Mouse (Mus musculus) olfactory bulb, adult 2 months (tissue): Measurements from ENCODE around the gene Fcgr3. TPM values are rescaled to one million over a fixed set of nuclear protein-coding genes. Genes with fewer than 3 reads are reported as not detected.
A peak's percentile ranks its signal among the peaks of the same experiment; 100 is the strongest.

Experiments
- H3K27ac ChIP-seq: fragments of 200-500 bp; 2 replicates; pipeline ENCODE4 v1.5.1; 2012; ENCODE audit warnings: low read depth, low read length; ENCODE audit not compliant: insufficient read depth
- H3K4me1 ChIP-seq: fragments of 200-500 bp; 2 replicates; pipeline ENCODE4 v1.6.1; 2012; ENCODE audit warnings: low read length; ENCODE audit not compliant: control insufficient read depth, insufficient read depth
- H3K4me3 ChIP-seq: fragments of 200-500 bp; 2 replicates; pipeline ENCODE4 v1.5.1; 2012; ENCODE audit warnings: mild to moderate bottlenecking, low read depth, low read length, moderate library complexity; ENCODE audit not compliant: insufficient read depth
- CTCF ChIP-seq: fragments of 200-500 bp; IDR thresholded peaks from 2 replicates; pipeline ENCODE4 v1.5.1; 2012; ENCODE audit warnings: low read depth, mild to moderate bottlenecking, low read length, moderate library complexity; ENCODE audit not compliant: insufficient read depth
- POLR2A ChIP-seq: fragments of 200-500 bp; IDR thresholded peaks from 2 replicates; pipeline ENCODE4 v1.6.1; 2012; ENCODE audit warnings: mild to moderate bottlenecking, low read depth, low read length, moderate library complexity; ENCODE audit not compliant: insufficient read depth
- WGBS: fragments of 180-500 bp; shearing (Covaris S2); methylation state at CpG from one replicate; pipeline ENCODE4 v1.1.7; 2018; 5-methylcytosine and 5-hydroxymethylcytosine counted together
- polyA plus RNA-seq: library from polyadenylated mRNA; stranded (reverse); fragments of >200 nt; gene quantifications from 2 replicates; pipeline ENCODE4 v1.2.4, GENCODE M21; 2012; ENCODE audit warnings: low replicate concordance; ENCODE audit not compliant: missing spikeins, insufficient read depth, insufficient read length

Fcgr3 gene
- polyA plus RNA-seq, 1 experiment = not detected

DNA sequence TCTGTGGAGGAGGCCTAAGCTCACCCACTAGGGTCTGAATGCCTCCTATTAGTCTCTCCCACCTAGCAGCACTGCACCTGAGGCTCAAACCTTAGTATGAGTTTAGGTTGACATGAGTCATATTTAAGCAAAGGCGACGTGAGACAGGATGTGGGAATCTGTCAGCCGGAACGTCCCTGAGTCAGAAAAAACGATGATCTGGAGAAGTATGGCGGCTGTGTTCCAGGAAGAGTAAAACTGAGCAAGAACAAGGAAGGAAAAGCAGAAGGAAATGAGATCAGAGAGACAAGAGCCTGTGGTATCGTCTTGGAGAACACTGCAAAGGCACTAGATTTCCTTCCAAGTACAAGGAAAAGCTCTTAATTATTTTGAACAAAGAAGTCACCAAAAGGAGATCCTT, 14.0 kb downstream of the Fcgr3 start:
- H3K27ac ChIP-seq = no peak overlapping the region
- no peak for TF ChIP-seq POLR2A
- no peak for TF ChIP-seq CTCF
- H3K4me3 ChIP-seq = no peak overlapping the region
- WGBS = 93% methylated on average over 7 of the region's 7 CpGs
- no peaks in the 10 kb centered on the region for H3K4me1 ChIP-seq

DNA sequence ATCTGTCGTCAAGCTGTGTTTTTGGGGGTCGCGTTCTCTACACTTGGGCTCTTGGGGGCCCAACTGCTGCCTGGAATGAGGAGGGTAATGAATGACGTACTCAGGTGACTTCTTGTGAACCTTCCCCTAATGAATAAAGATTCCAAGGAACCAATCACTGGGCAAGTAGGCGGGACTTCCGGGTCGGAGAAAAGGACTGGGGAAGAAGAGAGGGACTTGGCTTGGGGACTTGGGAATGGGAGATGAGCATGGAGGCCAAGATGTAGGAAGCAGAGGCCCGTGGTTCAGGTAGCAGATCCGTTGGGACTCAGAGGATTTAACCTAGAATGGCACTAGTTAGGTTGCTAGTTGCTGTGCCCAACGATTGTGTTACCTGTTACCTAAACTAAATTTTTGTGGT, 15.5 kb downstream of the Fcgr3 start:
- 49% methylated on average over 10 of the region's 10 CpGs for WGBS
- TF ChIP-seq POLR2A (no peak), CTCF (no peak)
- Histone ChIP-seq H3K4me1 (no peaks in the 10 kb centered on the region), H3K27ac (no peak overlapping the region), H3K4me3 (no peak overlapping the region)

DNA sequence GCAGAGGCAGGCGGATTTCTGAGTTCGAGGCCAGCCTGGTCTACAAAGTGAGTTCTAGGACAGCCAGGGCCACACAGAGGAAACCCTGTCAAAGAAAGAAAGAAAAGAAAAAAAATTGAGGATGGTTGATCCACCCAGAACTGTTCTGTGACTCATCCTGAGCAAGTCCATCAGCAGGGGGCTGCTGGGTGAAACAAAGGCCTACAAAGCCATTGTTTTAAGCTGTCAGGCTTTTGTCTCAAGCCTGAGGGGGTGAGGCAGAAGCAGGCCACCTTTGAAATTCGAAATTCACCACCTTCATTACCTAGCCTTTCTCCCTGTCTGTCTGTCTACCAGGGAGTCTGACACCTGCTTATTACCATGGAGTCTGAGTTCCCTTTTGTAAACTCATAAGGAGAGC, 18.2 kb downstream of the Fcgr3 start:
- no peak overlapping the region for H3K27ac ChIP-seq
- no peak overlapping the region for H3K4me3 ChIP-seq
- H3K4me1 ChIP-seq = no peaks in the 10 kb centered on the region
- WGBS = 72% methylated on average over 3 of the region's 3 CpGs
- TF ChIP-seq POLR2A (no peak), CTCF (no peak)

DNA sequence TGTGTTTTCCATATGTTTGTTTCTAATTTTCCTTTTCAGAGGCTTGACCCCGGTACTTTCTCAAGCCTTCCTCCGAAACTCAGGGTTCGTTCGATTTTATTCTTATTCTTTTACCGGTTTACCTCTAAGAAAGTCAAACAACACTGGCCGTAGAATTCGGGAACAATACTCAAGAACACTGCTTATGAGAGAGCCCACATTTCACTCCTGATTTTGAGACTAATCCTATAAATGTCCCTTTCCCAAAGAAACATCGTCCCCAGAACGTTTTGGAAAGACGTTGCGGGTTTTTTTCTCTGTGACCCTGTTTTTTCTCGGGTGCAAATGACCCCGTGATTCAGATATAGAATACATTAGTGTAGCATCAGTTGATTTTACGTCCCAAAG, 19.7 kb downstream of the Fcgr3 start:
- WGBS = 4% methylated on average over 14 of the region's 14 CpGs
- Histone ChIP-seq H3K4me3 (peak overlapping the region; percentile 82), H3K27ac (no peak overlapping the region), H3K4me1 (0 out of 2 replicates have a peak, but pooled peaks cover 2% of the 10 kb centered on the region)
- TF ChIP-seq CTCF (no peak), POLR2A (no peak)

DNA sequence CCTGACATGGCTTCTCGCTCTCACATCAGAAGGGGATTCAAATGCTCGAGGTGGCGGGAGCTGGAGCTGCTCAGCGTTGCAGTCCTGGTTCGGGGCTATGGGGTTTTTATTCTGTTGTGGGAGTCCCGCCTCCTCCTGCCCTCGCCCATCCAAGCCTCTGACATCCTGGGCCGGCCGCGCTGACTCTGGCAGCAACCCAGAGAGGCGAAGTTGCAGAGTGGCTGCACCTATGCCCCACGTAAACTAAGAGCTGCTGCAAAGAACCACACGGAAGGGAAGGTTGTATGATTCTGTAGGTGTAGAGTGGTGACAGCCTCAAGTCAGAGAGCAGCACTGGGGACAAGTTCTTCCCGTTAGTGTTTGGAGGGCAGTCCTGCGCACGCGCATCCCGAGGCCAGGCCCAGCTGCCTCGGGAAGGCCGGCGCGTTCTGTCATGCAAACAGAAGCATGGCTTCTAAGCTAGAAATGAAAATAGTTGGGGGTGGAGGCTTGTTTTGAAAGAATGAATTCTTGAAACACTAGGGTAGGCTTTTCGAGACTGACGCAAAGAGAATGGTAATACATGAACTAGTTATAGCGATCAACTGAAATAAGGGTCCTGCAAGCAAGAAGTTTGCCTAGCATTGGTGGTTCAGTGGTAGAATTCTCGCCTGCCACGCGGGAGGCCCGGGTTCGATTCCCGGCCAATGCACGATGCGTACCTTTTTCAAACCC, 20.2 kb downstream of the Fcgr3 start:
- H3K27ac ChIP-seq = peak overlapping the region; percentile 76
- peak overlapping the region; percentile 82 for H3K4me3 ChIP-seq
- WGBS = under 1% methylated on average over 33 of the region's 33 CpGs
- H3K4me1 ChIP-seq = 0 out of 2 replicates have a peak, but pooled peaks cover 2% of the 10 kb centered on the region
- TF ChIP-seq POLR2A (no peak), CTCF (no peak)

DNA sequence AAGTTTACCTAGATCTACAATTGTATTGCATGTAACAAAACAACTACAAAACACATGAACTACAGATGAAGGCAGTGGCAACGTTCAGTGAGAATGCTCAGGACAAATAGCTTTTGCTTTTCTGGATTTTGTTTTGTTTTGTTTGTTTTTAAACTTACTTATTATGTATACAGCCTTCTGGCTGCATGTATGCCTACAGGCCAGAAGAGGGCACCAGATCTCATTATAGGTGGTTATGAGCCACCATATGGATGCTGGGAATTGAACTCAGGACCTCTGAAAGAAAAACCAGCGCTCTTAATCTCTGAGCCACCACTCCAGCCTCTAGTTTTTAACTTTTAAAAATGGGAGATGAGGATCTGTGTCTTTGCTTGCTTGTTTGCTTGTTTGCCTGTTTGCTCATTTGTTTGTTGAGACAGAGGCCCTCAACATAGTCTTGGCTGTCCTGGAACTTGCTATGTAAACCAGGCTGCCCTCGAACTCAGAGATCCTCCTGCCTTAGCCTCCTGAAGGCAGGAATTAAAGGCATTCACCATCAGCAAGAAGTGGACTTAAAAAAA, 21.1 kb downstream of the Fcgr3 start:
- WGBS = 60% methylated on average over 3 of the region's 3 CpGs
- TF ChIP-seq POLR2A (no peak), CTCF (no peak)
- Histone ChIP-seq H3K4me3 (no peak overlapping the region), H3K4me1 (0 out of 2 replicates have a peak, but pooled peaks cover 2% of the 10 kb centered on the region), H3K27ac (no peak overlapping the region)

DNA sequence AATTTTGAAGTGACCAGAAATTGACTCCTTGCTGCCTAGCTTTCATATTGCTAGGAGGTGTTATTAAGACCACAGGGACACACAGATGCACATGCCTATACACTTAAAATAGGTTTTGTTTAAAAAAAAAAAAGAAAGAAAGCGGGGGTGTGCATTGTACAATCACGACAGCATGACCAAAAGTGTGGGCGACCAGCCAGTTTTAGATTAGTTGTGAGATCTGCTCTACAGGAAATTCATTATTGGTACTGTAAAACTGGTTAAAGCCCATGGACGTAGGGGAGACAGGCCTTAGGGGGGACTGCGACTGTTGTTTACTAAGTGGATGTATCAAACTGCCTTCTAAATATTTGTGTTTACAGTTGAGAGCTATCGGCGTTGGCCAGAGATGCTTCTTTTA, 24.9 kb downstream of the Fcgr3 start:
- Histone ChIP-seq H3K4me3 (no peak overlapping the region), H3K27ac (no peak overlapping the region), H3K4me1 (peaks cover 7% of the 10 kb centered on the region)
- no peak for TF ChIP-seq POLR2A
- no peak for TF ChIP-seq CTCF
- 79% methylated on average over 7 of the region's 7 CpGs for WGBS

DNA sequence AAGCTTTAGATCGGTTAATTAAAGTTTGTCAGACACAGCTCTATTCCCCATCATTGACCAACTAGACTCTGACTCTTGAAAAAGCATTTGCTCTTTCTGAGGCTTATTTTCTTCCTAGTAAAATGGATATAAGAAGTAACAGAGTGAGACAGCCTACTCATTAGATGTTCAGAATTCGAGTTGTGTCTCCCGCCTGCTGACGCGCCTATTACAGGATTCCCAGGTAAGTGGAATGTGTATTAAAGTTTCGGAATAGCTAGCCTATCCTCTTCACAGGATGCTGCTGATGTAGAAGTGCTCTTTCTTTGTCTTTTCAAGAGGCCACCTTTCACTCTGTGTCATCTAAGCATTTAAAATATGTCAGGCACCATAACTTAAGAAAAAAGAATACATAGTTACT, 25.6 kb downstream of the Fcgr3 start:
- no peak overlapping the region for H3K27ac ChIP-seq
- TF ChIP-seq POLR2A = no peak
- no peak overlapping the region for H3K4me3 ChIP-seq
- WGBS = 74% methylated on average over 6 of the region's 6 CpGs
- peaks cover 8% of the 10 kb centered on the region for H3K4me1 ChIP-seq

DNA sequence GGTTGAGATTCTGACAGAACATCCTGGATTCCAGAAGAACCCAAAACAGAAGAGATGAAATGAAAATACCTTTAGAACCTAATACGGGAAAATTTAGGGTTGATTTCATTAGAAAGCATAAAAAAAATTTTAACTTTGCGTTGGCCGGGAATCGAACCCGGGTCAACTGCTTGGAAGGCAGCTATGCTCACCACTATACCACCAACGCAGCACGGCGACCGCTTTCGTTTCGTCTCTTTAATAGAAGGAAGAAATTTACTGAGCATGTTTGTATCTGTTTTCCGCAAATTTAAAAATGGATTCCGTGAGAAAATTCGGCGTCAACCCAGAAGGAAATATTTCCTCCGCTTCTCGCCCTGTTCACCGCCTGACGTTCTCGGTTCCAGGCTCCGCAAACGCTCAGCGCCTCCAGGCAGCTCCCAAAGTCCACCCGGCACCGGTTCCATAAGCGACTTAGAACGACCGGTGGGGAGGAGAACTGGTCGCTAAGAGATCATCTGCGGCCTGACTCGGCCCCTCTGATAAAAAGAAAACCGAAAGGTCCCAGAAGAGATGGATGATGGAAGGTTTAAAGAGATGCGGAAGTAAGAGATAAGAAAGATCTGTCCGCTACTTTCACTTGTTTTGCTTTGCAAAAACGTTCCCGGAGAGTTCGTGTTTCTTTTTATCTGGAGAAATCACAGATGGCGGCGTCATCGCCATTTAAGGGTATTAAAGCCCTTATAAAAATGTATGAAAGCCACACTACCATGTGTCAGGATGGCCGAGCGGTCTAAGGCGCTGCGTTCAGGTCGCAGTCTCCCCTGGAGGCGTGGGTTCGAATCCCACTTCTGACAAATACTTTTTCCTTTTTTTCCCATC, 26.6 kb downstream of the Fcgr3 start:
- Histone ChIP-seq H3K4me3 (peak overlapping the region; percentile 84), H3K4me1 (peaks cover 8% of the 10 kb centered on the region), H3K27ac (peak overlapping the region; percentile 92)
- TF ChIP-seq CTCF = no peak
- no peak for TF ChIP-seq POLR2A
- WGBS = under 1% methylated on average over 47 of the region's 47 CpGs
